22 mouse cellular contexts compared by ENCODE assay signal in genomic region chr1:160854410-160854809, GRCm38 (mm10). TPM values are rescaled to one million over a fixed set of nuclear protein-coding genes. Genes with fewer than 3 reads are reported as not detected.
DNase-seq lines count a peak whose midpoint lies in the region; ATAC-seq and TF ChIP-seq lines count a peak whose summit lies in the region.
"Had no signal": no experiment of that assay in that cellular context is flagged by ENCODE, and none has a peak within 500 bp of the region (broad histone marks: within the 10 kb centered on the region; RNA-seq: fewer than 3 reads in every experiment).

No protein-coding gene starts in this region.

- ATAC-seq in kidney, embryonic 15.5 days (replicated peaks; ENCODE audit: low FRiP score) = no peak
- ATAC-seq in lung, postnatal 0 days = no peak
- no peak for ATAC-seq in Patski
- ATAC-seq: CD4-positive, CD25-positive, alpha-beta regulatory T cell, adult 4 months; forebrain, postnatal 0 days; midbrain, embryonic 16.5 days had no signal

- 82% methylated on average over 5 of the region's 5 CpGs for WGBS in kidney, embryonic 15.5 days
- WGBS in lung, postnatal 0 days = 75% methylated on average over 5 of the region's 5 CpGs

- POLR2A ChIA-PET in Patski (lab: Charles Lee) = no interaction called here

- H3K9ac ChIP-seq in kidney, embryonic 15.5 days = no peak overlapping the region
- H3K9ac ChIP-seq in lung, postnatal 0 days (replicated peaks; ENCODE audit: low read depth) = no peak overlapping the region
- H3K9ac ChIP-seq: forebrain, postnatal 0 days; hindbrain, embryonic 14.5 days; limb, embryonic 12.5 days; neural tube, embryonic 15.5 days had no signal

- no peaks in the 10 kb centered on the region for H3K4me1 ChIP-seq in kidney, embryonic 15.5 days
- H3K4me1 ChIP-seq in lung, postnatal 0 days (ENCODE audit: insufficient read depth, low read depth, low read length) = no peaks in the 10 kb centered on the region
- H3K4me1 ChIP-seq: forebrain, embryonic 10.5 days; limb, embryonic 12.5 days; neural tube, embryonic 15.5 days had no signal

- H3K36me3 ChIP-seq in kidney, embryonic 15.5 days = no peaks in the 10 kb centered on the region
- H3K36me3 ChIP-seq in lung, postnatal 0 days (ENCODE audit: insufficient read depth, low read length) = no peaks in the 10 kb centered on the region
- H3K36me3 ChIP-seq: forebrain, embryonic 10.5 days; limb, embryonic 12.5 days; neural tube, embryonic 15.5 days had no signal

- no peaks in the 10 kb centered on the region for H3K27me3 ChIP-seq in kidney, embryonic 15.5 days
- no peaks in the 10 kb centered on the region for H3K27me3 ChIP-seq in lung, postnatal 0 days (replicated peaks; ENCODE audit: insufficient read depth, low read length)
- peaks cover 15% of the 10 kb centered on the region for H3K27me3 ChIP-seq in Patski
- H3K27me3 ChIP-seq: limb, embryonic 12.5 days; neural tube, embryonic 15.5 days had no signal

- no peak overlapping the region for H3K4me2 ChIP-seq in kidney, embryonic 15.5 days
- no peak overlapping the region for H3K4me2 ChIP-seq in lung, postnatal 0 days (replicated peaks; ENCODE audit: low read depth, low read length)
- H3K4me2 ChIP-seq: hindbrain, embryonic 14.5 days; limb, embryonic 12.5 days; neural tube, embryonic 15.5 days had no signal

- CTCF ChIA-PET in Patski (lab: Charles Lee) = interaction anchor here (1.2 kb wide), 1 partner anchor 8 kb away, joined by 3 read pairs; no protein-coding TSS in a partner anchor

- no peak overlapping the region for H3K27ac ChIP-seq in kidney, embryonic 15.5 days
- no peak overlapping the region for H3K27ac ChIP-seq in lung, postnatal 0 days (ENCODE audit: low read length)
- H3K27ac ChIP-seq: forebrain, embryonic 10.5 days; hindbrain, embryonic 14.5 days; limb, embryonic 12.5 days; neural tube, embryonic 15.5 days had no signal

- peak; percentile 20 for DNase-seq in kidney, adult 9 months
- DNase-seq in lung, postnatal 0 days (ENCODE audit: low spot score) = no peak
- DNase-seq in lung, postnatal 14 days = no peak
- DNase-seq in Patski (ENCODE audit: low read depth, low spot score) = no peak
- no peak for DNase-seq in right cerebral cortex, postnatal 14 days
- DNase-seq in cerebellum, adult 18-20 months = no peak
- DNase-seq: adrenal gland, adult 8-10 months; cerebellum, adult 11 months; cerebellum, postnatal 25 days; forebrain, postnatal 0 days; heart, postnatal 36 days; layer of hippocampus, adult 9-11 months; lung, adult 18-20 months; lung, postnatal 36 days; right cerebral cortex, postnatal 25 days had no signal

- in situ Hi-C loops in Patski (cut with MboI; ENCODE audit: low pct_unique_long_range_greater_than_20kb) = loop anchor here (10.0 kb wide), 1 partner anchor 120 kb away; no protein-coding TSS in a partner anchor

- TF ChIP-seq EP300 in lung, postnatal 0 days (IDR thresholded peaks at IDR 0.05) = no peak

- no peaks in the 10 kb centered on the region for H3K9me3 ChIP-seq in kidney, embryonic 15.5 days (replicated peaks)
- no peaks in the 10 kb centered on the region for H3K9me3 ChIP-seq in lung, postnatal 0 days (ENCODE audit: low read length)
- H3K9me3 ChIP-seq: forebrain, embryonic 10.5 days; limb, embryonic 12.5 days; neural tube, embryonic 15.5 days had no signal

- TF ChIP-seq CTCF in lung, postnatal 0 days (IDR thresholded peaks at IDR 0.05) = peak; percentile 19; the same call in 1 of the 2 replicates
- peak; percentile 46 for TF ChIP-seq CTCF in Patski (IDR thresholded peaks at IDR 0.05)

- no peak overlapping the region for H3K4me3 ChIP-seq in kidney, embryonic 15.5 days (replicated peaks)
- no peak overlapping the region for H3K4me3 ChIP-seq in lung, postnatal 0 days (ENCODE audit: low read depth, low read length)
- H3K4me3 ChIP-seq: forebrain, embryonic 10.5 days; limb, embryonic 12.5 days; neural tube, embryonic 15.5 days had no signal

RNA-seq across cellular contexts. Expression of gene Rc3h1, which starts 51.8 kb away (rescaled TPM):
- polyA plus RNA-seq in kidney, embryonic 15.5 days (2015; fragmentation: Nextera tagmentation; extraction: Ambion mirVana) = 7.4 TPM in 2 replicates
- 6.9 and 8.2 TPM in 2 replicates for polyA plus RNA-seq in lung, postnatal 0 days (2015; fragmentation: Nextera tagmentation; extraction: Ambion mirVana)
- polyA plus RNA-seq in Patski (2021) = 15.9 TPM
